Mouse (Mus musculus) heart, postnatal 36 days (tissue): ENCODE data around the gene Gtpbp4. TPM values are rescaled to one million over a fixed set of nuclear protein-coding genes. Genes with fewer than 3 reads are reported as not detected.

Experiments
- microRNA-seq, 2 experiments: library from miRNA; unstranded; fragments of <30 nt; microRNA quantifications; one replicate each; pipeline ENCODE4 v1.2.0; 2021; ENCODE audit warnings: borderline number of aligned reads in 2 of 2
- total RNA-seq, 2 experiments: library from RNA; stranded (reverse); gene quantifications; 2 replicates each; pipeline ENCODE4 v1.2.3; 2021

Gtpbp4 gene
- total RNA-seq, 2 experiments from 2014 or later: 39.5 to 42.0 TPM

Small RNAs within 50 kb of the gene (microRNA-seq; reads per million reads assigned to microRNA genes)
- 0 reads per million in 2 experiments for gene Gm22750

Other genes starting within 250 kb of the Gtpbp4 start
- gene Wdr37, start 124.2 kb downstream of the Gtpbp4 start, total RNA-seq: 10 to 100 TPM; 32.8 to 35.2 TPM
- gene Idi1, start 110.6 kb downstream of the Gtpbp4 start, total RNA-seq: 1 to 10 TPM; 4.9 to 5.1 TPM
- not detected for gene Gm9745, start 47.9 kb downstream of the Gtpbp4 start, total RNA-seq
- not detected for gene Idi2, start 43.2 kb downstream of the Gtpbp4 start, total RNA-seq
- 10 to 100 TPM; 65.5 to 74.2 TPM for gene Larp4b, start 97.8 kb upstream of the Gtpbp4 start, total RNA-seq